Mouse (Mus musculus) G1E-ER4 (cell line): ENCODE measurements around the gene Suox. TPM values are rescaled to one million over a fixed set of nuclear protein-coding genes. Genes with fewer than 3 reads are reported as not detected.

Source experiments
- GATA1 ChIP-seq: IDR thresholded peaks from one replicate; pipeline ENCODE4 v1.8.0; 2012; ENCODE audit warnings: low read length, inconsistent platforms
- polyA plus RNA-seq: library from polyadenylated mRNA; stranded (reverse); fragments of >175 nt; gene quantifications from 2 replicates; pipeline ENCODE4 v1.2.3, GENCODE M21; 2012

Gene Suox
- 0.66 and 0.90 TPM in 2 replicates for polyA plus RNA-seq

DNA sequence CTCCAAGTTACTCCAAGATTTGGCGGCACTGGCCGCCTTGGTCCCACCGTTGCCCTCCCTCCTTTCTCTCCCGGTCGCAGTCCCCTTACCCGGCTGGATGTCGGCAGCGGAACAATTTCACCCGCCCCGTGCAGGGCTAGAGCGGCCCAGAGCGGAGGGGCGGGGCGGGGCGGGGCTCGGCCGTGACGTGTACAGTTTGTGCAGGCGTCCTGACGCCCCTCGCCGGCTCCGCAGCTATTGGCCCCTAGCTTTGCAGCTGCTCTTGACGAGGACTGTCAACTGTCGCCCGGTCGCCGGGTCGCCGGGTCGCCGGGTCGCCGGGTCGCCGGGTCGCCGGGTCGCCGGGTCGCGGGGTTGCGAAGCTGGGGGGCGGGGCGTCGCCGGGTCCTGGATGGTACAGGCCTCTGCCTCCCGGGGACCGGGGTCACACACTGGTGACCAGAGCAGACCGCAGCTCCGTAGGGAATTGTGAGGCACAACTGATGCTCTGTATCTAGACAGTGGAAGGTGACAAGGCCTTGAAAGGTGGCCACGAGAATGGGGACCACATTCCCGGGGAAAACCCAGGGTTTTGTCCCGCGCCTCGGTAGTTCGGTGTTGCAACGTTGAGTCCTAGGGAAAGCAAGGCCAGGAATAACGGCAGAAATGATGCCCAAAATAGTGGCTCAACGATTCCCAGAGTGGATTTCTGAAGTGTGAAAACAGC is at the start of gene Suox:
Gene Suox (minus strand): TSS at position 311 of the 706 bp plus-strand sequence.
- TF ChIP-seq GATA1 = no peak

DNA sequence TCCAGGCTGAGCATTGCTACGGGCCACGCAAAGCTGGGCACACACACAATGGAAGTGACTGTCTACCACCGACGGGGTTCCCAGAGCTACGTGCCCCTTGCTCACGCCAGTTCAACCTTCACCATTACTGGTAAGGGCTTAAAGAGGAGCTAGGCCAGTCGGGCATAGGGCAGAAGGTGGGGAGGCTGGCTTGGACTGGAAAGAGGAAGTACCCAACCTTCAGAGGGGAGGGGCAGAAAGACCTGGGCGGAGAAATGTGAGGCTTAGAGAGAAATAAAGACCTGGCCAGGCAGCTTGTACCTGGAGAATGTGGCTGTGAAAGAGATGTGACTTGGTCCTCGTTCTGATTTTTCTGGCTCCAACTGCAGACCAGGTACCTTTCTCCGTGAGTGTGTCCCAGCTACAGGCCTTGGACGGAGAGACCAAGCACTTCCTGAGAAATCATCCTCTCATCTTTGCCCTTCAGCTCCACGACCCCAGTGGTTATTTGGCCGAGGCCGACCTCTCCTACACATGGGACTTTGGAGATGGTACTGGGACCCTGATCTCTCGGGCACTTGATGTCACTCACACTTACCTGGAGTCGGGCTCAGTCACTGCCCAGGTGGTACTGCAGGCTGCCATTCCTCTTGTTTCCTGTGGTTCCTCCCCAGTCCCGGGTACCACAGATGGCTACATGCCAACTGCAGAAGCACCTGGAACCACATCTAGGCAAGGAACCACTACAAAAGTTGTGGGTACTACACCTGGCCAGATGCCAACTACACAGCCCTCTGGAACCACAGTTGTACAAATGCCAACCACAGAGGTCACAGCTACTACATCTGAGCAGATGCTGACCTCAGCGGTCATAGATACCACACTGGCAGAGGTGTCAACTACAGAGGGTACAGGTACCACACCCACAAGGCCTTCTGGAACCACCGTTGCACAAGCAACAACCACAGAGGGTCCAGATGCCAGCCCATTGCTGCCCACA is 42.0 kb upstream of the Suox start:
- no peak for TF ChIP-seq GATA1

- TF ChIP-seq GATA1 = no peak
Observed at GRCm38 (mm10) chr10:128705317-128705693, 31.4 kb upstream of the Suox start.

- TF ChIP-seq GATA1 = no peak
Observed at GRCm38 (mm10) chr10:128704491-128705316, 30.8 kb upstream of the Suox start, which contains the start of gene Cdk2. Gene Cdk2 (minus strand): TSS chr10:128705031.

- TF ChIP-seq GATA1 = no peak
Observed at GRCm38 (mm10) chr10:128703895-128704294, 30.0 kb upstream of the Suox start, which contains the start of gene Pmel. Gene Pmel (plus strand): TSS chr10:128704195.

DNA sequence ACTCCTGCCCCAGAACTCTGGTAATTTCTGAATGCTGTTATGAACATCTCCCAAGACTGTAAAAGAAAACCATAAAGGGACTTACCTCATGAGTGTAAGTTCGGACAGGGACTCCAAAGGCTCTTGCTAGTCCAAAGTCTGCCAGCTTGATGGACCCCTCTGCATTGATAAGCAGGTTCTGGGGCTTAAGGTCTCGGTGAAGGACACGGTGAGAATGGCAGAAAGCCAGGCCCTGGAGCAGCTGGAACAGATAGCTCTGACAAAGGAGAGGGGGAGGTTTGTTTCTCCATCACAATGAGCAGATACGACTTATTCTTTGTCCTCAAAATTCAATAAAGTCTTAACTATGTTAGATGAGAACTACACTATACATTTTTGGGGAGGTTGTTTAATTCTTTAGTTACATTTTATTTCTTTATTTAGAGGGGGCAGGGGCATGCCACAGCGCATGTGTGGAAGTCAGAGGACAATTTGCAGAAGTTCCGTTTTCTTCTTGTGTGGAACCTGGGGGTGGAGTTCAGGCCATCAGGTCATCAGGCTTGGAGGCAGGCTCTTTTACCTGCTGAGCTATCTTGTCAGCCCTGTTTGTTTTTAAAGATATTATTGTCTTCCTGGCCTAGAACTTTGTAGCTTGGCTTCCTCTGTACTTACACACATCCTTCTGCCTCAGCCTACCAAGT is 28.6 kb upstream of the Suox start:
- TF ChIP-seq GATA1 = no peak

DNA sequence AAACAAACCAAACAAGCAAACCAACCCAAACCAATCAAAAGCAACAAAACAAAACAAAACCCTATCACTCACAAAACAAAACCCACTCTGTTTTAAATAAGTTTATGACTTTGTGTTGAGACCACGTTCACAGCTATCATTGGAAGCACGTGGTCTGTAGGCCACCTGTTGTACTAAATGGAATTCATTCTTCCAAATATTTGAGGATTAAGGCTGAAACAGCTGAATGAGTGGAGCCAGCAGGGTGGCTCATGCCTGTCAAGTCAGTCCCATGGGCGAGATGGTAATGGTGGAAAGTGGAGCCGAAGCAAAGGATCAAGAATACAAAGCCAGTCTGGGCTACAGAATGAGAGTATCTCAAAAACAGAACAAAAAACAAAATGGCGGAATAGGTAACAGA is 26.8 kb upstream of the Suox start:
- no peak for TF ChIP-seq GATA1

DNA sequence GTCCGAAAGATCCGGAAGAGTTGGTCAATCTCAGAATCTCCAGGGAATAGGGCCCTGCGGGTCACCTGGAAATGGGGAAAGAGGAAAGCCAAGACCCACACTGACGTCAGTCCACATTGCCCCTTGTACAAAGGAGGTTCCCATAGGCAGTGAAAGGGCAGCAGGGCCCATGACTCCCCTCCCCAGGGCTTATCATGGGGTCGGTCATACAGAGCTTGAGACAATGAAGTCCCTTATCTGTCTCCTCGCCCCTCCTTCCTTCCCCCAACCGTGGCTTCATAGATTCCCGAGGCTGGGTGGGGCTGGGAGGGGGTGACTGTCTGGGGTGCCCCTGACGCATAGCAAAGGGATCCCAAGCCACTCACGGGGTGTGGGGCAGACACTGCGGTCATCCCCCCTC is 25.7 kb upstream of the Suox start:
- no peak for TF ChIP-seq GATA1

DNA sequence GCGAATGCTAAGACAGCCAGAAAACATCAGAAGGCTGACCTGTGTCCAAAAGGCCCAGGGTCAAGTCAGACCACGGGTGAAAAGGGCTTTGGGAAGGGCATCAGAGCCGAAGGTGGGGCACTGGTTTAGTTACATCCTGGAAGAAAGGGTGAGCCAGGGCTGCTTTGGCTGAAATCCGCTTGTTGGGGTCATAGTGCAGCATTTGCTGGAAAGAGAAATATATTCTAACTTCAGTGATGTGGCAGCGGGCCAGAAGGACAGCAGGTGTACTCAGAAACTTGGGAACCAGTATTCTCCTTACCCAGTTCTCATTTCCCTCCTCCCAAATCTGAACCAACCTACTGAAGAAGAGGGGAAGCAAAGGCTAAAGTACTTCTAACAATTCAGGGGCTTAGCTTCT is 25.1 kb upstream of the Suox start:
- TF ChIP-seq GATA1 = no peak

DNA sequence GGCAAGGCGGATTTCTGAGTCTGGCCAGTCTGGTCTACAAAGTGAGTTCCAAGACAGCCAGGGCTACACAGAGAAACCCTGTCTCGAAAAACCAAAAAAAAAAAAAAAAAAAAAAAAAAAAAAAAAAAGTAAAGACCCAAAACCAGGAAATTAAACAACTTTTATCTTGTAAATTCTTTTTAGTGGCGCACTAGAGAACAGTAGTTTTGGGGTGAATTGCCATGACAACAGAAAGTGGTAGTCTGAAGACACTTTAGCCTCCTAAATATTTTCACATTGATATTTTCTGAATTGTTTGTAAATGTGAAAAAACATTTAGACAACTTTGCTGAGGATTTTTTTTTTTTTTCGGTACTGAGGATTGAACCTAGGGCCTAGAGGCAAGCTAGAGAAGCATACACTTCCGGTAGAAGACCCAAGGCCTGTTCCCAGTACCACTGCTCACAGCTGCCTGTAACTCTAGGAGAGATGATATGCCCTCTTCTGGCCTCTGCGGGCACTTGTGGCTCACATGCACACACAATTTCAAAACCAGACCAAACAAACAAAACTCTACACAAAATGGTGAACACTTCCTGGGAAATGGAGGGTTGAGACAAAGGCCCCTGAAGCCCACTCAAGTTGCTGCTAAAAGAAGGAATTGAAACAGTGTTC is 23.3 kb upstream of the Suox start:
- TF ChIP-seq GATA1 = no peak

DNA sequence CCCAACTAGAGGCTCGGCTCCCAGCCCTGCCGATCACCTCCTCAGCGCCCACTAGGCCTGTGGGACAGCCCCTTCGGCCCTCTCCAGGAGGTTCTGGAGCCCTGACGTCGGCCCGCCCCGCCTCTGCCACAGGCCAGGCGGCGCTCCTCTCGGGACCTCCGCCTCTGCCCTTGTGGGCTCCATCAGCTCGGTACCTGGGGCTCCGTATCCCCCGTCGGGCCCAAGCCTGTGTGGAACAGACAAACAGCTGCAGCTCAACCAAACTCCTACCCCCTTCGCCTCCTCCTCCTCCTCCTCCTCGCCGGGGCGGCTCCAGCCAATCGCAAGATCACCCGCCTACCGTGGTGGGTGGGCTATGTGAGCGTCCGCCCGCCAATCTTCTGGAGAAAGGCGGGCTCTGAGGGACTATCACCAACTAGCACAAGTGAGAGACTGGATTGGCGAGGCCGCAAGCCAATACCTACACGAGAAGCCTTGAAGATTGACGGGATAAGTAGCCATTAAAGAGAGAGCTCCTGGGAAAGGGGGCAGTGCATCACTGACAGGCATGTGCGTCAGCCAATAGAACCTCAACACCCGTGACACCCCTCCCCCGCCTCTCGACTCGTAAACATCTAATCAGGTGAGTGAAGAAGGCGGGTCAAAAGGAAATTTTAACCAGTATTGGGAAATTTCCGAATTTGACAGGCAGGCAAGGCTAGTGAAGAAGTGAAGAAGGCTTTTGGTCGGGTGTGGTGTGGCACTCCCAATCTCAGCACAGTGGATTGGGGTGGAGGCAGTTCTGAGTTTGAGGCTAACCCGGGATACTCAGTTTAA is 22.3 kb upstream of the Suox start, which contains the start of gene Rab5b:
Gene Rab5b (minus strand): TSS at position 273 of the 816 bp plus-strand sequence.
- no peak for TF ChIP-seq GATA1

- TF ChIP-seq GATA1 = no peak
Observed at GRCm38 (mm10) chr10:128695411-128695991, 21.6 kb upstream of the Suox start.

DNA sequence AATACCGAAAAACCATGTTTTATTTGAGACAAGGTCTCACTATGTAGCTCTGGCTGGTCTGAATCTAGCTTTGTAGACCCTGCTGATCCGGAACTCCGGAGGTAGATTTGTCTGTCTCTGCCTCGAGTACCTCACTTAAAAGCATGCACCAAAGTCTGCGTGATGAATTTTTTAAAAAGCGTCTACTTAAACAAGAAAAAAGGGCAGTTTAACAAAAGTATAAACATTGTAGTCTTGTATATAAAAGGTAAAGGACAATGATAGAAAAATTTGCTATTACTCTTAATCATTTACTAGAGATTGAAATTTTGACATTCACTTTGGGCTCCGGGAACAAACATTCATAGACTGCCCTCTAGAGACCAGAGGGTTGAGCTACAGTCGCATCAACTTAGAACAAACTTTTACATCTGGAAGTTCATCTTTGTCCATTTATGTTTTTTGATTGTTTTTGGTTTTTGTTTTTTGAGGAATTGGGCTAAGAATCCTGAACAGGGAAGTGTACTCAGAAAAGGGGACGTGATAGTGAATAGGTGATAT is 666 bp upstream of the Suox start:
- no peak for TF ChIP-seq GATA1
